Mouse (Mus musculus) spleen, postnatal 14 days (tissue): ENCODE data around the gene Dusp27.

Experiments used
- DNase-seq, 2 experiments: peaks; one replicate each; pipeline ENCODE4 v3.0.0; 2021 to 2022; ENCODE audit warnings: low spot score in 2 of 2

Dusp27 gene

GRCm38 (mm10) chr1:166102920-166103608 lies 24.7 kb downstream of the Dusp27 start:
- DNase-seq: peak in 1 of 2 experiments; percentile 20

DNA sequence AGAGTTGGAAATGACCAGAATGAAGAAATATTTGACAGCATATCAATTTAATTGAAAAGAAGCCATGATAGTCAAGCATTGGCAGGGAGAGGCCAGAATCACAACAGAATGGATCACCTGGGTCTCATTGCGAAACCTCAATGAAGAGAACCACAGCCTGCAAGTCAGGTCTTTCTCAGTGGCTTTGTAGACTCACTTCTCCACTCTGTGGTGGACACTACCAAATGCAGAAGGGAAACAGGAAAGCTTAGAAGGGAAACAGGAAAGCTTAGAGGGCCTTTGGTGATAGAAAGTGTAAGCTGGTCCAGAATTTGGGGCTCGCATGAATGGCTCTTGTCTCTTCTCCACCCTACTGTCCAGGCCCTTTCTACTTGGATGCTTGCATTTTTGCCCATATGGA lies 29.6 kb downstream of the Dusp27 start:
- no peak for DNase-seq

DNA sequence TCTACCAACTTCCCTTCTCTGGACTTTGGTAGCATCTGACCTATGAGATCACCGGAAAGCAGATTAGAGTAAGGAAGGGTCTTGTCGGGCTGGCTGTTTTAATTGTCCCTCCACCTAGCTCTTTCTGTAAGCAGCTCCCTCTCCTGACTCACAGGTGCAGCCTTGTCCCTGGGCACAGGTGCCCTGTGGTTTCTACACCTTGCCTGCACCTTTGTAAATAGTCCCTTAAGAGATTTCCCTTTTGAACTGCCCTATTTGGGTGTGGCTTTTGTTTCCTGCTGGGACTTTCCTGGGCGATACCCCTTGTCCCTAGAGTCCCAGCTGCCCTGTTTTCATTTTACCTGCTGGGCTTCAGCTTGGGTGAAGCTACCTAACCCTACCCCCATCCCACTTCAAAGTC lies 33.3 kb downstream of the Dusp27 start:
- no peak for DNase-seq

- no peak for DNase-seq
Observed at GRCm38 (mm10) chr1:166090306-166090705, 37.4 kb downstream of the Dusp27 start.

- no peak for DNase-seq
Observed at GRCm38 (mm10) chr1:166089739-166090138, 38.0 kb downstream of the Dusp27 start.

GRCm38 (mm10) chr1:166089337-166089736 lies 38.4 kb downstream of the Dusp27 start:
- no peak for DNase-seq

- DNase-seq: no peak
Observed at GRCm38 (mm10) chr1:166088446-166089170, 39.1 kb downstream of the Dusp27 start.

DNA sequence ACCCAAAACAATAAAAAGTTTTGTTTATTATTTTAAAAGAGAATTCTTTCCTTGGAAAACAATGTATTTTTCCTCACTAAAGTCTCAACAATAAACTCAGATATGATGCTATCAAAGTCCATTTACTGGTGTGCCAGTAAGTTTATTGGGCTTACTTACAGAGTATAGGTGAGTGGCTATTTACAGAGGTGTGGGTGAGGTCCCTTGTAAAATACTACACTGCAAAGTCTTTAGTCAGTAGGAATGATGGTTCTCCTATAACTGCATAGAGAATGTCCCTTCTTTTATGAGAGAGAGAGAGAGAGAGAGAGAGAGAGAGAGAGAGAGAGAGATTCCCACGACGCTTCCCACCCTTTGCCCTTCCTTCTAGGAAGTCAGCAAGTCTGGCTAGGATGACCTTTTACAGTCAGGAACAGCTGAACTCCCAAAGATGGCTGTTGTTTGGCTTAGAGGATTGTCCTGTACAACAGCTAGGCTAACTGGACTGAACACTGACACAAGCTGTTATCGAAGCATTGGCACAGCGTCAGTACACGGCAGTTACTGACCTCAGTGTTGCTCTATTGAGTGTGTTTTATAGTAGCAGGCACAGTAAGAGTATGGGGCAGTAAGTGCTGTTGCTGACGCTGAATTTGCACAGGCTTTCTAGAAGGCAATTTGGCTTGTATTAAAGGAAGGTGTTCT lies 50.5 kb downstream of the Dusp27 start:
- DNase-seq: no peak

DNA sequence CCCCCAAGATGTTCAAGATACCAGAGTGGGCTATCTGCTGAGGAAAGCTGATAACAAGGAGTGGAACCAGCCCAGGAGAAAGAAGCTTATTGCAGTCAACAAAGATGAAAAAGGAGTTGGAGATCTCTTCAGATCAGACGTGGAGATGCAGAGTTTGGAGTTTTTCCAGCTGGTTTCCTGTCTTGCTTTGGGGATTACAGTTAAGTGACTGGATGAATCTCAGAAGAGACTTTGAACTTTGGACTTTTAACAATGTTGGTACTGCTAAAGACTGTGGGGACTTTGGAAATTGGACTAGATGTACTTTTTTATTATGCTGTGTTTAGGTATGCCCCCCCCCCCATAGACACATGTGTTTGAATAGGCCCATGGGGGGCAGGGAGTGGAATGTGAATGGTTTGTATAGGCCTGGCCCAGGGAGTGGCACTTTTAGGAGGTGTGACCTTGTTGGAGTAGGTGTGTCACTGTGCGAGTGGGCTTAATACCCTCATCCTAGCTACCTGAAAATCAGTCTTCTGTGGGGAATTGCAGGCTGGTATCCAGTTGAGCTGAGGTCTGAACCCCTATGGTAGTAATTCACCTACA lies 59.8 kb downstream of the Dusp27 start:
- no peak for DNase-seq

- no peak for DNase-seq
Observed at GRCm38 (mm10) chr1:166063870-166064269, 63.9 kb downstream of the Dusp27 start.

DNA sequence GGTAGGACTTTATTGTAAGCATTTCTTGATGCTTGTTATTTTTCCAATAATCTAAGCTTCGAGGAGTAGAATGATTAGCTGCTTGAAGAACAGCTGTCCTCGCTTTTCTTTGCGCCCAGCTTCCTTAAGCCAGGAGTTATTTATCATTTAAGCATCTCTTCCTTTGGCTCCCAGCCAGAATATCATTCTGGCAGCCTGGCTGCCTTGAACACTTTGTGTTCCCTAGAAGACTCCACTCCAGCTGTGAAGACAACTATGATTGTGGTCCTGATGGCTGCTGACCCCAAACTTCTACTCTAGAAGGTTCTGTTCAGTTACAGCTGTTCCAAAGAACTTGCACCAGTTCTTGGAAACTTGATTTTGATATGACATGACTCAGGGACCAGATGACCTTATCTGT lies 66.2 kb downstream of the Dusp27 start:
- DNase-seq: no peak

DNA sequence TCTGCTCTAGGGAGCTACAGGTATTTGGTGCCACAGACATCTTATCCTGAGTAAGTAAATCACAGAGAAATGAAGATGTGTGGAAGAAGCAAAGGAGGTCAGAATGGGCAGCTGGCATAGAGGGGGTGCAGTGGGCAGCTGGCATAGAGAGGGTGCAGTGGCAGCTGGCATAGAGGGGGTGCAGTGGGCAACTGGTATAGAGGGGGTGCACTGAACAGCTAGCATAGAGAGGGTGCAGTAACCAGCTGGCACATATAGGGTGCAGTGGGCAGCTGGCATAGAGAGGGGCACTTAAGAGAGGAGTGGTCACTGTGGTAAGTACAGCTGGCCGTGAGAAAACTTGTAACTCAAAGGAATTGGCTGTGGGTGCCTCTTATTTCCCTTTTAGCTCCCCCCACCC lies 67.3 kb downstream of the Dusp27 start:
- DNase-seq: no peak

- DNase-seq: no peak
Observed at GRCm38 (mm10) chr1:166056098-166056756, 71.5 kb downstream of the Dusp27 start.

DNA sequence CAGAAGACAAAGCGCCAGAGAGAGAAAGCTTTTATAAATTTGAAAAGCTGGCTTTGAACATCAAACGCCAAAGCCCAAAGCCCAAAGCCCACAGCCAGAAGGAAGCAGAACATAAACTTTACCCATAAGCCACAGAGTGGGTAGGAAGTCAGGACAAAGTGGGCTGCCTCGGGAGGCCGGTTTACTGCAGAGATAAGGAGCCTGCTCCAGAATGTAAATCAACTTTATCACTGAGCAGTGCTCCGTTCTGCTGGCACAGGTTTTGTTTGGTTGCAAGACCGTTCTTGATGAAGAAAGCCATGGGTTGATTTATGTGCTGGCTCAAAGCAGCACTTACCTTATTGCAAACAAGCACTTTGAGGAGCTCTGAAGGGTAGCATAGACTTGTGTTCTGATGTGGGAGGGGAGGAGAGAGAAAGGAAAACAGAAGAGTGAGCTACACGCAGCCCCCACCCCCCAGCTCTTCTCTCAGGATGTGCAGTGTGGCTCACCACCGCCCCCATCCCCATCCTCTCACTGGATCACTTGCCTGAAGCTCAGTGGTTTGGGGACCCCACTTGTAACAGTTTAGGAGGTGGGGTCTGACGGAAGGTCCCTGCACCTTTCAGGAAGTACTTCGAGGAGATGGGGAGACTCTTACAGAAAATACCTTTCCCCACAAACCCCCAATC lies 74.3 kb downstream of the Dusp27 start:
- no peak for DNase-seq

- no peak for DNase-seq
Observed at GRCm38 (mm10) chr1:166049046-166049827, 78.5 kb downstream of the Dusp27 start.

GRCm38 (mm10) chr1:166048230-166048911 lies 79.4 kb downstream of the Dusp27 start:
- no peak for DNase-seq
